Mouse (Mus musculus) ES-E14 (cell line): ENCODE results near the gene Acod1.
A peak's percentile ranks its signal among the peaks of the same experiment; 100 is the strongest.

Experiments used
- CHD2 ChIP-seq: IDR thresholded peaks from 2 replicates; pipeline ENCODE4 v1.6.1; 2014; ENCODE audit warnings: mild to moderate bottlenecking, low read depth, low read length, inconsistent platforms
- HCFC1 ChIP-seq: IDR thresholded peaks from 2 replicates; pipeline ENCODE4 v1.6.1; 2012; ENCODE audit warnings: low read length, inconsistent platforms, borderline replicate concordance; ENCODE audit not compliant: insufficient read depth
- MAFK ChIP-seq: IDR thresholded peaks from 2 replicates; pipeline ENCODE4 v1.6.1; 2014; ENCODE audit warnings: mild to moderate bottlenecking, low read depth, low read length, inconsistent platforms; ENCODE audit not compliant: insufficient read depth
- ZC3H11A ChIP-seq: IDR thresholded peaks from 2 replicates; pipeline ENCODE4 v1.6.1; 2012; ENCODE audit warnings: low read depth, mild to moderate bottlenecking, inconsistent platforms, low read length, borderline replicate concordance

GRCm38 (mm10) chr14:103073825-103074224 is 27.0 kb downstream of the Acod1 start:
- TF ChIP-seq CHD2 (no peak), MAFK (peak; percentile 81), HCFC1 (no peak), ZC3H11A (no peak)
